Mouse (Mus musculus) MEL (cell line): ENCODE measurements around the gene Lzts2. TPM values are rescaled to one million over a fixed set of nuclear protein-coding genes. Genes with fewer than 3 reads are reported as not detected.

ENCODE experiments used
- DNase-seq: peaks from one replicate; pipeline ENCODE4 v3.0.0; 2011; ENCODE audit warnings: low read depth, low spot score
- H3K27ac ChIP-seq: 2 replicates; pipeline ENCODE4 v1.5.1; 2012; ENCODE audit warnings: low read depth, mild to moderate bottlenecking, control low read depth, low read length, moderate library complexity; ENCODE audit not compliant: control insufficient read depth
- H3K27me3 ChIP-seq, 2 experiments: fragments of 150-350 bp in 1 of 2; sonication (generic) in 1 of 2; 2 replicates each; pipeline ENCODE4 v1.6.1; 2012; ENCODE audit warnings: low read length in 2 of 2, mild to moderate bottlenecking in 2 of 2, improper control_type of control experiment in 1 of 2, moderate library complexity in 1 of 2; ENCODE audit not compliant: insufficient read depth in 2 of 2, control insufficient read depth in 1 of 2
- H3K36me3 ChIP-seq, 2 experiments: 2 replicates each; pipeline ENCODE4 v1.6.1; 2012 to 2014; ENCODE audit warnings: low read length in 2 of 2, improper control_type of control experiment in 1 of 2, inconsistent platforms in 1 of 2, mild to moderate bottlenecking in 1 of 2; ENCODE audit not compliant: insufficient read depth in 2 of 2, control insufficient read depth in 1 of 2
- H3K4me1 ChIP-seq, 2 experiments: fragments of 150-350 bp in 1 of 2; sonication (generic) in 1 of 2; 2 replicates each; pipeline ENCODE4 v1.6.1; 2012; ENCODE audit warnings: low read length in 2 of 2, improper control_type of control experiment in 1 of 2, mild to moderate bottlenecking in 1 of 2; ENCODE audit not compliant: insufficient read depth in 2 of 2, control insufficient read depth in 1 of 2
- H3K4me3 ChIP-seq, 2 experiments: fragments of 150-350 bp in 1 of 2; sonication (generic) in 1 of 2; 2 replicates each; pipeline ENCODE4 v1.5.1; 2012; ENCODE audit warnings: low read depth in 2 of 2, low read length in 2 of 2, mild to moderate bottlenecking in 2 of 2, moderate library complexity in 2 of 2, control low read depth in 1 of 2, improper control_type of control experiment in 1 of 2; ENCODE audit not compliant: control insufficient read depth in 1 of 2, insufficient read depth in 1 of 2
- H3K79me2 ChIP-seq: 2 replicates; pipeline ENCODE4 v1.6.1; 2012; ENCODE audit warnings: mild to moderate bottlenecking, low read length, moderate library complexity; ENCODE audit not compliant: control insufficient read depth, poor library complexity, insufficient read depth
- H3K9ac ChIP-seq: 2 replicates; pipeline ENCODE4 v1.6.1; 2012; ENCODE audit warnings: low read depth, mild to moderate bottlenecking, control low read depth, low read length, moderate library complexity; ENCODE audit not compliant: control insufficient read depth, poor library complexity, severe bottlenecking
- H3K9me3 ChIP-seq: fragments of 150-350 bp; sonication (generic); replicated peaks from 2 replicates; pipeline ENCODE4 v1.6.1; 2012; ENCODE audit warnings: mild to moderate bottlenecking, low read length, improper control_type of control experiment, moderate library complexity; ENCODE audit not compliant: insufficient read depth
- CTCF ChIP-seq, 3 experiments: IDR thresholded peaks in 2 of 3; conservative IDR thresholded peaks in 1 of 3; 2 replicates each; pipeline ENCODE4 v1.5.1; 2011 to 2012; ENCODE audit warnings: low read length in 3 of 3, low read depth in 2 of 3, mild to moderate bottlenecking in 2 of 3, improper control_type of control experiment in 1 of 3, inconsistent platforms in 1 of 3, mixed read lengths in 1 of 3, moderate library complexity in 1 of 3; ENCODE audit not compliant: control insufficient read depth in 1 of 3, insufficient read depth in 1 of 3, poor library complexity in 1 of 3, severe bottlenecking in 1 of 3
- ETS1 ChIP-seq: IDR thresholded peaks from 2 replicates; pipeline ENCODE4 v1.6.1; 2012; ENCODE audit warnings: low read depth, mild to moderate bottlenecking, inconsistent platforms, low read length, improper control_type of control experiment, moderate library complexity
- MAZ ChIP-seq: IDR thresholded peaks from 2 replicates; pipeline ENCODE4 v1.6.1; 2012; ENCODE audit warnings: low read depth, mild to moderate bottlenecking, inconsistent platforms, low read length, improper control_type of control experiment
- MXI1 ChIP-seq: IDR thresholded peaks from 2 replicates; pipeline ENCODE4 v1.6.1; 2011; ENCODE audit warnings: mild to moderate bottlenecking, low read depth, low read length, improper control_type of control experiment
- MYC ChIP-seq: IDR thresholded peaks from 2 replicates; pipeline ENCODE4 v1.6.1; 2011; ENCODE audit warnings: low read depth, mild to moderate bottlenecking, low read length, improper control_type of control experiment, moderate library complexity
- POLR2A ChIP-seq, 2 experiments: IDR thresholded peaks; 2 replicates each; pipeline ENCODE4 v1.6.1; 2011 to 2012; ENCODE audit warnings: low read length in 2 of 2, mild to moderate bottlenecking in 2 of 2, control low read depth in 1 of 2, improper control_type of control experiment in 1 of 2, low read depth in 1 of 2, moderate library complexity in 1 of 2; ENCODE audit not compliant: control insufficient read depth in 1 of 2, insufficient read depth in 1 of 2, poor library complexity in 1 of 2
- USF1 ChIP-seq: IDR thresholded peaks from 2 replicates; pipeline ENCODE4 v1.6.1; 2014; ENCODE audit warnings: low read depth, mild to moderate bottlenecking, inconsistent platforms, low read length, improper control_type of control experiment, moderate library complexity
- USF2 ChIP-seq, 2 experiments: IDR thresholded peaks; 2 replicates each; pipeline ENCODE4 v1.6.1; 2011 to 2012; ENCODE audit warnings: improper control_type of control experiment in 2 of 2, low read length in 2 of 2, borderline replicate concordance in 1 of 2, inconsistent platforms in 1 of 2, low read depth in 1 of 2, mild to moderate bottlenecking in 1 of 2; ENCODE audit not compliant: insufficient read depth in 1 of 2
- ZKSCAN1 ChIP-seq: IDR thresholded peaks from 2 replicates; pipeline ENCODE4 v1.6.1; 2012; ENCODE audit warnings: low read depth, mild to moderate bottlenecking, inconsistent platforms, low read length, improper control_type of control experiment, moderate library complexity
- ZNF384 ChIP-seq: IDR thresholded peaks from 2 replicates; pipeline ENCODE4 v1.6.1; 2012; ENCODE audit warnings: low read depth, mild to moderate bottlenecking, inconsistent platforms, low read length, improper control_type of control experiment
- polyA plus RNA-seq, 2 experiments: library from polyadenylated mRNA; stranded (reverse) in 1 of 2; unstranded in 1 of 2; fragments of >175 nt in 1 of 2; fragments of >200 nt in 1 of 2; gene quantifications; 2 replicates each; pipeline versions ENCODE4 v1.2.1 to v1.2.4; 2012; ENCODE audit warnings: low replicate concordance in 2 of 2, low read depth in 1 of 2; ENCODE audit not compliant: insufficient read length in 2 of 2, insufficient read depth in 1 of 2, missing spikeins in 1 of 2
- total RNA-seq: library from RNA; depleted of rRNA; stranded (reverse); fragments of 300-350 nt; gene quantifications from 2 replicates; pipeline ENCODE4 v1.2.3, GENCODE M21; 2012

Gene Lzts2
- total and polyA plus RNA-seq, 3 experiments, result 4.0 to 13.1 TPM; not detected in 1

DNA sequence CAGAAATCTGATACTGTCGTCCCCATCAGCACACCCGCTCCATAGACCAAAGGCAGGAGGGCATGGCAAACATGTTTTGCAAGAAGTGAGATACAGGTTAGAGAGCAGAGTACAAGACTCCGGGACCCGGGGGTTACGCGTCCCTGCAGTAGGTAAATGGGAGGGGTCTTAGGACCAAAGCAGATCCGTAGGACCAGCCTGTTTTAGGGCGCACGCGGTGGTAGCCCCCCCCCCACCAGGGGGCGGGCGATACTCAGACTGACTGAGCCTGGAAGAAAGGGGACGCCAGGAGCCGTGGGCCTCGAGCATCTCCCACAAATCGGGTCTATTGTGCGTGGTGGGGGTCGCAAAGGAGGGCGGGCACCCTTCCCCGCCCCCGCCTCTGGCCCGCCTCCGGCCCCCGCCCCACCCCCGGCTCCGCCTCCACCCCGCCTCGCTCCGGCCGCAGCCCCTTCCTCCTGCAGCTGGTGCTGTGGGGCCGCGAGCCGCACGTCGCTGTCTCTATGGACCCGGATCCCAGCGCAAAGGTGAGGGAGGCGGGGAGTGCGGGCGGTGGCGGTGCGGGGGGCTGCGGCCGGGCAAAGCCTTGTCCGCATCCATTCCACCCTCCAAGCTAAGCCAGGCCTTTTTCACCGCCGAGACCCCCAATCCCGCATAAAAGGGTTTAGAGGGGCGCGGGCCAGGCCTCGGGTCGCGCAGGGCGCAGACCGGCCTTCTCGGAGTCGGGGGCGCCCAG is 25.2 kb upstream of the Lzts2 start, which contains the start of gene Sema4g:
Sema4g (plus strand) TSS at position 271 of the 736 bp plus-strand sequence.
- TF ChIP-seq USF2 (IDR thresholded peaks at IDR 0.05; ENCODE audit: borderline replicate concordance in 1 of 2, insufficient read depth in 1 of 2, low read depth in 1 of 2, low read length in 2 of 2) (no peak), USF1 (no peak), MYC (no peak), POLR2A (IDR thresholded peaks at IDR 0.05; ENCODE audit: control insufficient read depth in 1 of 2, insufficient read depth in 1 of 2, low read depth in 1 of 2, low read length in 2 of 2, poor library complexity in 1 of 2) (no peak), ZNF384 (no peak), ZKSCAN1 (no peak), CTCF (IDR thresholded peaks at IDR 0.05 in 2 of 3, conservative IDR thresholded peaks at IDR 0.05 in 1 of 3; ENCODE audit: control insufficient read depth in 1 of 3, insufficient read depth in 1 of 3, low read depth in 2 of 3, low read length in 3 of 3, poor library complexity in 1 of 3, severe bottlenecking in 1 of 3) (peak in 1 of 3 experiments; percentile 12; a peak in 1 of 6 replicates)
- no peak within 1 kb of the TSS for H3K4me3 ChIP-seq
- no peaks in the 10 kb centered on the region for H3K79me2 ChIP-seq
- H3K27me3 ChIP-seq, result no peaks in the 10 kb centered on the region
- no peak for DNase-seq
- H3K27ac ChIP-seq, result no peak within 1 kb of the TSS
- peaks cover 3 to 8% of the 10 kb centered on the region in 2 experiments; a peak in 2 of 4 replicates for H3K4me1 ChIP-seq
- no peak within 1 kb of the TSS for H3K9ac ChIP-seq
- H3K36me3 ChIP-seq, result peaks cover 0 to 4% of the 10 kb centered on the region in 2 experiments; a peak in 1 of 4 replicates
- H3K9me3 ChIP-seq, result no peaks in the 10 kb centered on the region

GRCm38 (mm10) chr19:44989567-44990495 is 24.4 kb upstream of the Lzts2 start:
- Histone ChIP-seq H3K36me3 (peaks cover 0 to 4% of the 10 kb centered on the region in 2 experiments; a peak in 1 of 4 replicates), H3K9me3 (no peaks in the 10 kb centered on the region), H3K4me3 (no peak overlapping the region), H3K9ac (no peak overlapping the region), H3K27me3 (no peaks in the 10 kb centered on the region), H3K79me2 (no peaks in the 10 kb centered on the region), H3K4me1 (peaks cover 3 to 8% of the 10 kb centered on the region in 2 experiments; a peak in 2 of 4 replicates), H3K27ac (no peak overlapping the region)
- TF ChIP-seq USF2 (IDR thresholded peaks at IDR 0.05; ENCODE audit: borderline replicate concordance in 1 of 2, insufficient read depth in 1 of 2, low read depth in 1 of 2, low read length in 2 of 2) (no peak), MXI1 (no peak), ETS1 (no peak), ZNF384 (no peak), MAZ (no peak)
- DNase-seq, result no peak
